ENCODE assay signal across 8 mouse cellular contexts in genomic region chr2:181188681-181189080, GRCm38 (mm10). TPM values are rescaled to one million over a fixed set of nuclear protein-coding genes. Genes with fewer than 3 reads are reported as not detected.
DNase-seq lines count a peak whose midpoint lies in the region; ATAC-seq and TF ChIP-seq lines count a peak whose summit lies in the region.
"Had no signal": no experiment of that assay in that cellular context is flagged by ENCODE, and none has a peak within 500 bp of the region (broad histone marks: within the 10 kb centered on the region; RNA-seq: fewer than 3 reads in every experiment).

No protein-coding gene starts in this region.

- no peak for TF ChIP-seq POLR2A in ES-Bruce4 (IDR thresholded peaks at IDR 0.05; ENCODE audit: insufficient read depth, low read length)
- no peak for TF ChIP-seq POLR2A in cortical plate, adult 2 months (IDR thresholded peaks at IDR 0.05; ENCODE audit: extremely low read depth, insufficient read depth, low read length)

- no peak overlapping the region for H3K4me2 ChIP-seq in heart, postnatal 0 days (ENCODE audit: low read depth, low read length)
- peak overlapping the region; percentile 98 for H3K4me2 ChIP-seq in liver, embryonic 12.5 days
- peak overlapping the region; percentile 70 for H3K4me2 ChIP-seq in neural tube, embryonic 12.5 days (replicated peaks)

- no peak for DNase-seq in heart, postnatal 0 days (ENCODE audit: low spot score)
- DNase-seq in cerebellum, adult 8-10 months = no peak

- no peaks in the 10 kb centered on the region for H3K36me3 ChIP-seq in ES-Bruce4 (ENCODE audit: control insufficient read depth, insufficient read depth, low read length, poor library complexity, severe bottlenecking)
- no peaks in the 10 kb centered on the region for H3K36me3 ChIP-seq in heart, postnatal 0 days (replicated peaks; ENCODE audit: control insufficient read depth, insufficient read depth, low read length)
- H3K36me3 ChIP-seq in liver, embryonic 12.5 days = peaks cover 8% of the 10 kb centered on the region; the same call in 1 of the 2 replicates
- H3K36me3 ChIP-seq in neural tube, embryonic 12.5 days = peaks cover 14% of the 10 kb centered on the region; the same call in 1 of the 2 replicates

- peak overlapping the region; percentile 89 for H3K27ac ChIP-seq in ES-Bruce4 (ENCODE audit: insufficient read depth, low read length)
- H3K27ac ChIP-seq in cortical plate, adult 2 months (ENCODE audit: insufficient read depth, low read length) = no peak overlapping the region
- peak overlapping the region; percentile 97 for H3K27ac ChIP-seq in heart, postnatal 0 days (ENCODE audit: low read depth)
- H3K27ac ChIP-seq in liver, embryonic 12.5 days = peak overlapping the region; percentile 85
- no peak overlapping the region for H3K27ac ChIP-seq in neural tube, embryonic 12.5 days

- no peaks in the 10 kb centered on the region for H3K4me1 ChIP-seq in ES-Bruce4 (ENCODE audit: control insufficient read depth, insufficient read depth, low read length)
- peaks cover 2% of the 10 kb centered on the region; the same call in 1 of the 2 replicates for H3K4me1 ChIP-seq in cortical plate, adult 2 months (ENCODE audit: control insufficient read depth, insufficient read depth, low read length)
- peaks cover 6% of the 10 kb centered on the region for H3K4me1 ChIP-seq in heart, postnatal 0 days (ENCODE audit: control insufficient read depth, insufficient read depth)
- peaks cover 23% of the 10 kb centered on the region for H3K4me1 ChIP-seq in liver, embryonic 12.5 days
- H3K4me1 ChIP-seq in neural tube, embryonic 12.5 days = peaks cover 7% of the 10 kb centered on the region

- H3K27me3 ChIP-seq in ES-Bruce4 (ENCODE audit: control insufficient read depth, insufficient read depth, low read length, poor library complexity, severe bottlenecking) = no peaks in the 10 kb centered on the region
- H3K27me3 ChIP-seq in heart, postnatal 0 days (ENCODE audit: control insufficient read depth, insufficient read depth, low read length) = no peaks in the 10 kb centered on the region
- no peaks in the 10 kb centered on the region for H3K27me3 ChIP-seq in liver, embryonic 12.5 days (replicated peaks)
- no peaks in the 10 kb centered on the region for H3K27me3 ChIP-seq in neural tube, embryonic 12.5 days (replicated peaks)

- peak overlapping the region; percentile 81 for H3K4me3 ChIP-seq in ES-Bruce4 (ENCODE audit: low read depth, low read length)
- H3K4me3 ChIP-seq in cortical plate, adult 2 months (ENCODE audit: insufficient read depth, low read length) = peak overlapping the region; percentile 57; the same call in 1 of the 2 replicates
- H3K4me3 ChIP-seq in heart, postnatal 0 days (ENCODE audit: low read depth, low read length) = no peak overlapping the region
- peak overlapping the region; percentile 82; the same call in 1 of the 2 replicates for H3K4me3 ChIP-seq in liver, embryonic 12.5 days
- H3K4me3 ChIP-seq in neural tube, embryonic 12.5 days = peak overlapping the region; percentile 76; the same call in 1 of the 2 replicates

- TF ChIP-seq EP300 in ES-Bruce4 (IDR thresholded peaks at IDR 0.05; ENCODE audit: insufficient read depth, low read depth, low read length) = peak; percentile 97
- TF ChIP-seq EP300 in heart, postnatal 0 days (IDR thresholded peaks at IDR 0.05; ENCODE audit: low read depth) = no peak

- WGBS in heart, postnatal 0 days = 72% methylated on average over 2 of the region's 2 CpGs
- 65% methylated on average over 2 of the region's 2 CpGs for WGBS in liver, embryonic 12.5 days (ENCODE audit: insufficient replicate concordance)
- 72% methylated on average over 2 of the region's 2 CpGs for WGBS in neural tube, embryonic 12.5 days

- H3K9me3 ChIP-seq in ES-Bruce4 (replicated peaks; ENCODE audit: control insufficient read depth, insufficient read depth, low read length, poor library complexity, severe bottlenecking) = no peaks in the 10 kb centered on the region
- no peaks in the 10 kb centered on the region for H3K9me3 ChIP-seq in heart, postnatal 0 days (replicated peaks; ENCODE audit: control insufficient read depth, low read length)
- no peaks in the 10 kb centered on the region for H3K9me3 ChIP-seq in liver, embryonic 12.5 days (replicated peaks)
- H3K9me3 ChIP-seq in neural tube, embryonic 12.5 days = no peaks in the 10 kb centered on the region

- no peak overlapping the region for H3K9ac ChIP-seq in ES-Bruce4 (ENCODE audit: low read depth, poor library complexity, severe bottlenecking)
- H3K9ac ChIP-seq in heart, postnatal 0 days (replicated peaks; ENCODE audit: low read depth, low read length) = no peak overlapping the region
- H3K9ac ChIP-seq in liver, embryonic 12.5 days = peak overlapping the region; percentile 18; the same call in 1 of the 2 replicates
- H3K9ac ChIP-seq in neural tube, embryonic 12.5 days = peak overlapping the region; percentile 33; the same call in 1 of the 2 replicates

- no peak for TF ChIP-seq CTCF in ES-Bruce4 (IDR thresholded peaks at IDR 0.05; ENCODE audit: low read depth, low read length)
- TF ChIP-seq CTCF in cortical plate, adult 2 months (IDR thresholded peaks at IDR 0.05; ENCODE audit: extremely low read depth, insufficient read depth, low read length) = no peak
- TF ChIP-seq CTCF in heart, postnatal 0 days (IDR thresholded peaks at IDR 0.05; ENCODE audit: low read depth) = no peak

- ATAC-seq in heart, postnatal 0 days (ENCODE audit: insufficient read depth, low read depth) = no peak
- no peak for ATAC-seq in liver, embryonic 12.5 days
- ATAC-seq in neural tube, embryonic 12.5 days (ENCODE audit: low FRiP score, low read depth) = no peak
- no peak for ATAC-seq in granulocyte monocyte progenitor cell, adult 5-6 weeks (replicated peaks; ENCODE audit: poor library complexity, severe bottlenecking)

RNA-seq across cellular contexts. Expression of gene Ppdpf, which starts 1.6 kb away (rescaled TPM):
- 56.0 and 67.7 TPM in 2 replicates for polyA plus RNA-seq in ES-Bruce4 (2011; ENCODE audit: insufficient read depth, insufficient read length, low read depth, missing spikeins)
- 115 and 128 TPM in 2 replicates for polyA plus RNA-seq in cortical plate, adult 2 months (2012; rRNA removed)
- total RNA-seq in heart, postnatal 0 days (2014; rRNA removed; ENCODE audit: low replicate concordance) = 154 and 155 TPM in 2 replicates
- polyA plus RNA-seq in heart, postnatal 0 days (2015; fragmentation: Nextera tagmentation; extraction: Ambion mirVana) = 145 and 157 TPM in 2 replicates
- 114 and 115 TPM in 2 replicates for polyA plus RNA-seq in liver, embryonic 12.5 days (2016; fragmentation: Nextera tagmentation; extraction: Ambion mirVana)
- polyA plus RNA-seq in neural tube, embryonic 12.5 days (2016; fragmentation: Nextera tagmentation; extraction: Ambion mirVana) = 424 and 444 TPM in 2 replicates
- 82.3 and 90.4 TPM in 2 replicates for total RNA-seq in granulocyte monocyte progenitor cell, adult 5-6 weeks (2014; fragmentation: Nextera tagmentation)
- 70.3 and 77.7 TPM in 2 replicates for total RNA-seq in granulocyte monocyte progenitor cell, adult 5-6 weeks (2017)

RNA-seq across cellular contexts. Expression of gene Ptk6, which starts 13.9 kb away (rescaled TPM):
- not detected in 2 replicates for polyA plus RNA-seq in ES-Bruce4 (2011; ENCODE audit: insufficient read depth, insufficient read length, low read depth, missing spikeins)
- 0.04 and 0.10 TPM in 2 replicates for polyA plus RNA-seq in cortical plate, adult 2 months (2012; rRNA removed)
- not detected in 2 replicates for total RNA-seq in heart, postnatal 0 days (2014; rRNA removed; ENCODE audit: low replicate concordance)
- polyA plus RNA-seq in heart, postnatal 0 days (2015; fragmentation: Nextera tagmentation; extraction: Ambion mirVana) = not detected in 2 replicates
- 0.04 TPM in 1 of 2 replicates, not detected in the other for polyA plus RNA-seq in liver, embryonic 12.5 days (2016; fragmentation: Nextera tagmentation; extraction: Ambion mirVana)
- polyA plus RNA-seq in neural tube, embryonic 12.5 days (2016; fragmentation: Nextera tagmentation; extraction: Ambion mirVana) = not detected in 2 replicates
- not detected in 2 replicates for total RNA-seq in granulocyte monocyte progenitor cell, adult 5-6 weeks (2014; fragmentation: Nextera tagmentation)
- not detected in 2 replicates for total RNA-seq in granulocyte monocyte progenitor cell, adult 5-6 weeks (2017)
- polyA plus RNA-seq: heart, embryonic 14.5 days had no signal

RNA-seq across cellular contexts. Expression of gene Srms, which starts 24.3 kb away (rescaled TPM):
- not detected in 2 replicates for polyA plus RNA-seq in ES-Bruce4 (2011; ENCODE audit: insufficient read depth, insufficient read length, low read depth, missing spikeins)
- polyA plus RNA-seq in cortical plate, adult 2 months (2012; rRNA removed) = 0.50 and 0.53 TPM in 2 replicates
- 0.04 TPM in 1 of 2 replicates, not detected in the other for total RNA-seq in heart, postnatal 0 days (2014; rRNA removed; ENCODE audit: low replicate concordance)
- polyA plus RNA-seq in heart, postnatal 0 days (2015; fragmentation: Nextera tagmentation; extraction: Ambion mirVana) = 0.08 and 0.10 TPM in 2 replicates
- polyA plus RNA-seq in liver, embryonic 12.5 days (2016; fragmentation: Nextera tagmentation; extraction: Ambion mirVana) = 0.07 and 0.29 TPM in 2 replicates
- 0.11 and 0.18 TPM in 2 replicates for polyA plus RNA-seq in neural tube, embryonic 12.5 days (2016; fragmentation: Nextera tagmentation; extraction: Ambion mirVana)
- not detected in 2 replicates for total RNA-seq in granulocyte monocyte progenitor cell, adult 5-6 weeks (2014; fragmentation: Nextera tagmentation)
- total RNA-seq in granulocyte monocyte progenitor cell, adult 5-6 weeks (2017) = not detected in 2 replicates

RNA-seq across cellular contexts. Expression of gene Fndc11, which starts 31.1 kb away (rescaled TPM):
- not detected in 2 replicates for polyA plus RNA-seq in ES-Bruce4 (2011; ENCODE audit: insufficient read depth, insufficient read length, low read depth, missing spikeins)
- polyA plus RNA-seq in cortical plate, adult 2 months (2012; rRNA removed) = 0.13 TPM in 1 of 2 replicates, not detected in the other
- not detected in 2 replicates for total RNA-seq in heart, postnatal 0 days (2014; rRNA removed; ENCODE audit: low replicate concordance)
- not detected in 2 replicates for polyA plus RNA-seq in heart, postnatal 0 days (2015; fragmentation: Nextera tagmentation; extraction: Ambion mirVana)
- polyA plus RNA-seq in liver, embryonic 12.5 days (2016; fragmentation: Nextera tagmentation; extraction: Ambion mirVana) = 0.11 and 0.26 TPM in 2 replicates
- not detected in 2 replicates for polyA plus RNA-seq in neural tube, embryonic 12.5 days (2016; fragmentation: Nextera tagmentation; extraction: Ambion mirVana)
- not detected in 2 replicates for total RNA-seq in granulocyte monocyte progenitor cell, adult 5-6 weeks (2014; fragmentation: Nextera tagmentation)
- not detected in 2 replicates for total RNA-seq in granulocyte monocyte progenitor cell, adult 5-6 weeks (2017)
- polyA plus RNA-seq: heart, embryonic 14.5 days had no signal

RNA-seq across cellular contexts. Expression of gene Eef1a2, which starts 31.9 kb away (rescaled TPM):
- 0.43 TPM in 1 of 2 replicates, not detected in the other for polyA plus RNA-seq in ES-Bruce4 (2011; ENCODE audit: insufficient read depth, insufficient read length, low read depth, missing spikeins)
- 1,125 and 1,195 TPM in 2 replicates for polyA plus RNA-seq in cortical plate, adult 2 months (2012; rRNA removed)
- total RNA-seq in heart, postnatal 0 days (2014; rRNA removed; ENCODE audit: low replicate concordance) = 263 and 291 TPM in 2 replicates
- 19.9 and 21.6 TPM in 2 replicates for polyA plus RNA-seq in heart, postnatal 0 days (2015; fragmentation: Nextera tagmentation; extraction: Ambion mirVana)
- polyA plus RNA-seq in liver, embryonic 12.5 days (2016; fragmentation: Nextera tagmentation; extraction: Ambion mirVana) = not detected in 2 replicates
- 2.8 and 3.4 TPM in 2 replicates for polyA plus RNA-seq in neural tube, embryonic 12.5 days (2016; fragmentation: Nextera tagmentation; extraction: Ambion mirVana)
- total RNA-seq in granulocyte monocyte progenitor cell, adult 5-6 weeks (2014; fragmentation: Nextera tagmentation) = not detected in 2 replicates
- total RNA-seq in granulocyte monocyte progenitor cell, adult 5-6 weeks (2017) = not detected in 2 replicates

Comparison
In these comparisons a context has a peak if more than half of its experiments do, and no peak if none do; other contexts are left out.
1. H3K27ac ChIP-seq: peak in ES-Bruce4 (single experiment), heart, postnatal 0 days (single experiment) and liver, embryonic 12.5 days (single experiment); none in cortical plate, adult 2 months (single experiment) and neural tube, embryonic 12.5 days (single experiment).
2. H3K9ac ChIP-seq: peak in liver, embryonic 12.5 days (single experiment) and neural tube, embryonic 12.5 days (single experiment); none in ES-Bruce4 (single experiment) and heart, postnatal 0 days (single experiment).